Mouse (Mus musculus): Measurements from ENCODE around the gene Dner. TPM values are rescaled to one million over a fixed set of nuclear protein-coding genes. Genes with fewer than 3 reads are reported as not detected.

Dner gene
- total RNA-seq, 2 experiments from 2014 or later = not detected

GRCm38 (mm10) chr1:84646781-84647180, 49.2 kb downstream of the Dner start:
- no peak for ATAC-seq (replicated peaks; ENCODE audit: low FRiP score, poor library complexity, severe bottlenecking)

GRCm38 (mm10) chr1:84640463-84640862, 55.6 kb downstream of the Dner start:
- ATAC-seq (replicated peaks; ENCODE audit: low FRiP score, poor library complexity, severe bottlenecking) = no peak

- no peak for ATAC-seq (replicated peaks; ENCODE audit: low FRiP score, poor library complexity, severe bottlenecking)
Observed at GRCm38 (mm10) chr1:84636890-84637289, 59.1 kb downstream of the Dner start.

GRCm38 (mm10) chr1:84628244-84628643, 67.8 kb downstream of the Dner start:
- ATAC-seq (replicated peaks; ENCODE audit: low FRiP score, poor library complexity, severe bottlenecking) = no peak

GRCm38 (mm10) chr1:84622978-84623554, 73.0 kb downstream of the Dner start:
- ATAC-seq (replicated peaks; ENCODE audit: low FRiP score, poor library complexity, severe bottlenecking) = no peak

GRCm38 (mm10) chr1:84621308-84621707, 74.7 kb downstream of the Dner start:
- ATAC-seq (replicated peaks; ENCODE audit: low FRiP score, poor library complexity, severe bottlenecking) = no peak

GRCm38 (mm10) chr1:84619131-84619760, 76.8 kb downstream of the Dner start:
- no peak for ATAC-seq (replicated peaks; ENCODE audit: low FRiP score, poor library complexity, severe bottlenecking)

GRCm38 (mm10) chr1:84618094-84618493, 77.9 kb downstream of the Dner start:
- no peak for ATAC-seq (replicated peaks; ENCODE audit: low FRiP score, poor library complexity, severe bottlenecking)

GRCm38 (mm10) chr1:84616133-84616532, 79.9 kb downstream of the Dner start:
- no peak for ATAC-seq (replicated peaks; ENCODE audit: low FRiP score, poor library complexity, severe bottlenecking)

- ATAC-seq (replicated peaks; ENCODE audit: low FRiP score, poor library complexity, severe bottlenecking) = no peak
Observed at GRCm38 (mm10) chr1:84614596-84614995, 81.4 kb downstream of the Dner start.

- no peak for ATAC-seq (replicated peaks; ENCODE audit: low FRiP score, poor library complexity, severe bottlenecking)
Observed at GRCm38 (mm10) chr1:84613119-84613518, 82.9 kb downstream of the Dner start.

GRCm38 (mm10) chr1:84611331-84611730, 84.7 kb downstream of the Dner start:
- no peak for ATAC-seq (replicated peaks; ENCODE audit: low FRiP score, poor library complexity, severe bottlenecking)

GRCm38 (mm10) chr1:84599025-84599424, 97.0 kb downstream of the Dner start:
- ATAC-seq (replicated peaks; ENCODE audit: low FRiP score, poor library complexity, severe bottlenecking) = no peak

- no peak for ATAC-seq (replicated peaks; ENCODE audit: low FRiP score, poor library complexity, severe bottlenecking)
Observed at GRCm38 (mm10) chr1:84596023-84596422, 100.0 kb downstream of the Dner start.

- ATAC-seq (replicated peaks; ENCODE audit: low FRiP score, poor library complexity, severe bottlenecking) = no peak
Observed at GRCm38 (mm10) chr1:84592394-84592793, 103.6 kb downstream of the Dner start.

GRCm38 (mm10) chr1:84590534-84590933, 105.5 kb downstream of the Dner start:
- no peak for ATAC-seq (replicated peaks; ENCODE audit: low FRiP score, poor library complexity, severe bottlenecking)

- ATAC-seq (replicated peaks; ENCODE audit: low FRiP score, poor library complexity, severe bottlenecking) = no peak
Observed at GRCm38 (mm10) chr1:84585434-84585833, 110.6 kb downstream of the Dner start.

GRCm38 (mm10) chr1:84581812-84582211, 114.2 kb downstream of the Dner start:
- no peak for ATAC-seq (replicated peaks; ENCODE audit: low FRiP score, poor library complexity, severe bottlenecking)

- no peak for ATAC-seq (replicated peaks; ENCODE audit: low FRiP score, poor library complexity, severe bottlenecking)
Observed at GRCm38 (mm10) chr1:84561841-84562240, 134.2 kb downstream of the Dner start.

GRCm38 (mm10) chr1:84561387-84561786, 134.6 kb downstream of the Dner start:
- ATAC-seq (replicated peaks; ENCODE audit: low FRiP score, poor library complexity, severe bottlenecking) = no peak

- ATAC-seq (replicated peaks; ENCODE audit: low FRiP score, poor library complexity, severe bottlenecking) = no peak
Observed at GRCm38 (mm10) chr1:84556546-84557511, 139.2 kb downstream of the Dner start.

Data from erythroblast, adult 5-6 weeks (primary cell).